Comparison of ENCODE assay signal across 23 mouse cellular contexts in genomic region chr17:35191723-35192122, GRCm38 (mm10). TPM values are rescaled to one million over a fixed set of nuclear protein-coding genes. Genes with fewer than 3 reads are reported as not detected.
A peak's percentile ranks its signal among the peaks of the same experiment; 100 is the strongest.
DNase-seq lines count a peak whose midpoint lies in the region; ATAC-seq and TF ChIP-seq lines count a peak whose summit lies in the region.
"Had no signal": no experiment of that assay in that cellular context is flagged by ENCODE, and none has a peak within 500 bp of the region (broad histone marks: within the 10 kb centered on the region; RNA-seq: fewer than 3 reads in every experiment).

No protein-coding gene starts in this region.

- H3K27me3 ChIP-seq in CH12.LX (replicated peaks) = no peaks in the 10 kb centered on the region
- H3K27me3 ChIP-seq in hindbrain, embryonic 16.5 days (replicated peaks; ENCODE audit: control insufficient read depth, insufficient read depth, low read length) = peaks cover 22% of the 10 kb centered on the region
- H3K27me3 ChIP-seq: Patski had no signal

- no peak for ATAC-seq in hindbrain, embryonic 16.5 days
- ATAC-seq: hindbrain, postnatal 0 days; midbrain, embryonic 13.5 days; Patski had no signal

- no peak overlapping the region for H3K9ac ChIP-seq in CH12.LX (ENCODE audit: insufficient read depth, low read depth)
- no peak overlapping the region for H3K9ac ChIP-seq in hindbrain, embryonic 16.5 days (ENCODE audit: low read depth, low read length)
- H3K9ac ChIP-seq: forebrain, embryonic 12.5 days; limb, embryonic 12.5 days; liver, embryonic 15.5 days; midbrain, embryonic 13.5 days; neural tube, embryonic 13.5 days had no signal

- H3K4me3 ChIP-seq in gastrocnemius, adult 2 months = no peak overlapping the region
- no peak overlapping the region for H3K4me3 ChIP-seq in lung, adult 2 months (replicated peaks; ENCODE audit: extremely low read depth, low read depth, low read length)
- no peak overlapping the region for H3K4me3 ChIP-seq in CH12.LX (replicated peaks in 1 of 3; ENCODE audit: low read depth in 2 of 3, low read length in 2 of 3, poor library complexity in 1 of 3)
- H3K4me3 ChIP-seq in bone marrow, adult 2 months (replicated peaks; ENCODE audit: control insufficient read depth, low read depth, low read length) = no peak overlapping the region
- no peak overlapping the region for H3K4me3 ChIP-seq in hindbrain, embryonic 16.5 days (ENCODE audit: low read length)
- H3K4me3 ChIP-seq: forebrain, embryonic 12.5 days; limb, embryonic 12.5 days; liver, embryonic 15.5 days; midbrain, embryonic 13.5 days; neural tube, embryonic 13.5 days had no signal

- H3K4me1 ChIP-seq in lung, adult 2 months (ENCODE audit: control insufficient read depth, insufficient read depth, low read length) = peaks cover 6% of the 10 kb centered on the region
- peaks cover 31 to 51% of the 10 kb centered on the region in 2 experiments for H3K4me1 ChIP-seq in CH12.LX (ENCODE audit: control insufficient read depth in 1 of 2, insufficient read depth in 2 of 2)
- H3K4me1 ChIP-seq in bone marrow, adult 2 months (ENCODE audit: control insufficient read depth, insufficient read depth, low read length) = peaks cover 13% of the 10 kb centered on the region; the same call in 1 of the 2 replicates
- H3K4me1 ChIP-seq in hindbrain, embryonic 16.5 days (ENCODE audit: control insufficient read depth, insufficient read depth, low read depth, low read length) = peaks cover 8% of the 10 kb centered on the region; the same call in 1 of the 2 replicates

- H3K4me2 ChIP-seq in CH12.LX (ENCODE audit: insufficient read depth, low read depth, poor library complexity, severe bottlenecking) = no peak overlapping the region
- no peak overlapping the region for H3K4me2 ChIP-seq in hindbrain, embryonic 16.5 days (ENCODE audit: low read length)
- H3K4me2 ChIP-seq: forebrain, embryonic 12.5 days; limb, embryonic 12.5 days; liver, embryonic 15.5 days; midbrain, embryonic 13.5 days; neural tube, embryonic 13.5 days had no signal

- no peaks in the 10 kb centered on the region; the same call in 1 of the 2 replicates for H3K79me2 ChIP-seq in CH12.LX (replicated peaks; ENCODE audit: control insufficient read depth, extremely low read depth, insufficient read depth, poor library complexity, severe bottlenecking)

- 76% methylated on average over 2 of the region's 2 CpGs for WGBS in lung, adult 2 months
- WGBS in bone marrow, adult 2 months = 55% methylated on average over 2 of the region's 2 CpGs
- 62% methylated on average over 2 of the region's 2 CpGs for WGBS in hindbrain, embryonic 16.5 days

- TF ChIP-seq CTCF in gastrocnemius, adult 2 months (IDR thresholded peaks at IDR 0.05) = 0 out of 2 replicates have a peak, but pooled peaks have one; percentile 5
- 0 out of 2 replicates have a peak, but pooled peaks have one; percentile 10 for TF ChIP-seq CTCF in lung, adult 2 months (IDR thresholded peaks at IDR 0.05; ENCODE audit: insufficient read depth, low read length)
- peak; percentile 9 to 27; a peak in 2 of 4 replicates for TF ChIP-seq CTCF in CH12.LX (conservative IDR thresholded peaks at IDR 0.05 in 1 of 2, IDR thresholded peaks at IDR 0.05 in 1 of 2; ENCODE audit: low read depth in 2 of 2, low read length in 2 of 2)
- peak; percentile 4; the same call in 1 of the 2 replicates for TF ChIP-seq CTCF in bone marrow, adult 2 months (IDR thresholded peaks at IDR 0.05; ENCODE audit: control insufficient read depth, insufficient read depth, low read length)

- H3K36me3 ChIP-seq in CH12.LX (replicated peaks in 1 of 2; ENCODE audit: control insufficient read depth in 1 of 2, insufficient read depth in 1 of 2, low read length in 1 of 2) = no peaks in the 10 kb centered on the region
- no peaks in the 10 kb centered on the region for H3K36me3 ChIP-seq in hindbrain, embryonic 16.5 days (ENCODE audit: control insufficient read depth, insufficient read depth, low read length)
- H3K36me3 ChIP-seq: forebrain, embryonic 12.5 days; limb, embryonic 12.5 days; liver, embryonic 15.5 days; midbrain, embryonic 13.5 days; neural tube, embryonic 13.5 days had no signal

- no peaks in the 10 kb centered on the region for H3K9me3 ChIP-seq in CH12.LX (replicated peaks; ENCODE audit: low read length)
- no peaks in the 10 kb centered on the region for H3K9me3 ChIP-seq in hindbrain, embryonic 16.5 days (ENCODE audit: control insufficient read depth, low read length)
- H3K9me3 ChIP-seq: forebrain, embryonic 12.5 days; limb, embryonic 12.5 days; liver, embryonic 15.5 days; midbrain, embryonic 13.5 days; neural tube, embryonic 13.5 days had no signal

- dilution Hi-C loops in CH12.LX (cut with MboI; ENCODE audit: extremely low pct_ligation_motif_present, extremely low pct_unique_long_range_greater_than_20kb, low sequenced_read_pairs) = no loop called here

- TF ChIP-seq RAD21 in CH12.LX (IDR thresholded peaks at IDR 0.05; ENCODE audit: low read depth, low read length) = no peak; the same call in none of the 2 replicates

- TF ChIP-seq POLR2A in lung, adult 2 months (IDR thresholded peaks at IDR 0.05; ENCODE audit: borderline replicate concordance, extremely low read depth, low read depth, low read length) = no peak
- TF ChIP-seq POLR2A in CH12.LX (IDR thresholded peaks at IDR 0.05; ENCODE audit: low read depth, low read length) = no peak
- no peak for TF ChIP-seq POLR2A in bone marrow, adult 2 months (IDR thresholded peaks at IDR 0.05; ENCODE audit: borderline replicate concordance, control insufficient read depth, low read depth, low read length)

- DNase-seq in gastrocnemius, adult 2 months = no peak
- DNase-seq in gastrocnemius, postnatal 25 days = no peak
- no peak for DNase-seq in lung, adult 2 months
- DNase-seq in lung, postnatal 4 days = no peak
- no peak for DNase-seq in CH12.LX (ENCODE audit: extremely low read depth)
- no peak for DNase-seq in left cerebral cortex, adult 18-20 months (ENCODE audit: low spot score in 2 of 2)
- DNase-seq: cerebellum, adult 9-10 months; gastrocnemius, postnatal 14 days; kidney, adult 2 months; kidney, postnatal 36 days; layer of hippocampus, adult 9-11 months had no signal

- in situ Hi-C loops in CH12.LX (cut with MboI; ENCODE audit: low pct_ligation_motif_present, low pct_unique_long_range_greater_than_20kb, low sequenced_read_pairs) = no loop called here

- TF ChIP-seq EP300 in CH12.LX (IDR thresholded peaks at IDR 0.05; ENCODE audit: low read length) = no peak

- H3K27ac ChIP-seq in gastrocnemius, adult 2 months = no peak overlapping the region
- no peak overlapping the region for H3K27ac ChIP-seq in CH12.LX (ENCODE audit: insufficient read depth, low read depth)
- peak overlapping the region; percentile 42; the same call in 1 of the 2 replicates for H3K27ac ChIP-seq in bone marrow, adult 2 months (ENCODE audit: control insufficient read depth, insufficient read depth, low read depth, low read length, poor library complexity)
- H3K27ac ChIP-seq in hindbrain, embryonic 16.5 days (ENCODE audit: low read depth, low read length) = no peak overlapping the region
- H3K27ac ChIP-seq: forebrain, embryonic 12.5 days; hindbrain, postnatal 0 days; limb, embryonic 12.5 days; liver, embryonic 15.5 days; midbrain, embryonic 13.5 days; neural tube, embryonic 13.5 days had no signal

- intact Hi-C loops in gastrocnemius, adult 2 months (cut with DNase I) = no loop called here

RNA-seq across cellular contexts. Expression of gene Ltb, which starts 2.5 kb away (rescaled TPM):
- total RNA-seq in gastrocnemius, adult 2 months (2021) = not detected
- total RNA-seq in gastrocnemius, postnatal 25 days (2021) = not detected
- polyA plus RNA-seq in lung, adult 2 months (2012; rRNA removed) = 28.1 and 29.9 TPM in 2 replicates
- total RNA-seq in CH12.LX (2012; rRNA removed) (120 and 150 TPM in 2 replicates), CH12.LX (2014; rRNA removed) (228 and 234 TPM in 2 replicates)
- 263 and 267 TPM in 2 replicates for polyA plus RNA-seq in CH12.LX (2012; ENCODE audit: insufficient read length, low read depth)
- 38.6 and 66.2 TPM in 2 replicates for polyA plus RNA-seq in bone marrow, adult 2 months (2011; ENCODE audit: insufficient read depth, insufficient read length, low replicate concordance, missing spikeins)
- under 1 TPM; 0.79 to 0.80 TPM for total RNA-seq in left cerebral cortex, adult 18-20 months (2021)
- 1.1 and 1.2 TPM in 2 replicates for polyA plus RNA-seq in hindbrain, embryonic 16.5 days (2015; fragmentation: Nextera tagmentation; extraction: Ambion mirVana)
- total RNA-seq: hindbrain, postnatal 0 days had no signal
- polyA plus RNA-seq: forebrain, embryonic 12.5 days; Patski had no signal

RNA-seq across cellular contexts. Expression of gene Lst1, which starts 3.5 kb away (rescaled TPM):
- 1 to 10 TPM in 1 of 2 experiments, under 1 TPM in 1; 0.67 to 1.2 TPM for total RNA-seq in gastrocnemius, adult 2 months (2021)
- total RNA-seq in gastrocnemius, postnatal 25 days (2021) = under 1 TPM in 1 of 2 experiments, not detected in 1; 0.78 TPM
- polyA plus RNA-seq in lung, adult 2 months (2012; rRNA removed) = 19.7 and 37.0 TPM in 2 replicates
- total RNA-seq in CH12.LX (2012; rRNA removed) = 6.0 and 8.4 TPM in 2 replicates
- total RNA-seq in CH12.LX (2014; rRNA removed) = 2.9 and 4.4 TPM in 2 replicates
- 8.5 and 9.0 TPM in 2 replicates for polyA plus RNA-seq in CH12.LX (2012; ENCODE audit: insufficient read length, low read depth)
- 50.4 and 139 TPM in 2 replicates for polyA plus RNA-seq in bone marrow, adult 2 months (2011; ENCODE audit: insufficient read depth, insufficient read length, low replicate concordance, missing spikeins)
- total RNA-seq in left cerebral cortex, adult 18-20 months (2021) = 1 to 10 TPM; 6.0 to 6.9 TPM
- polyA plus RNA-seq in hindbrain, embryonic 16.5 days (2015; fragmentation: Nextera tagmentation; extraction: Ambion mirVana) = 4.8 and 7.3 TPM in 2 replicates
- polyA plus RNA-seq: Patski had no signal

RNA-seq across cellular contexts. Expression of gene Tnf, which starts 10.1 kb away (rescaled TPM):
- not detected for total RNA-seq in gastrocnemius, adult 2 months (2021)
- under 1 TPM in 1 of 2 experiments, not detected in 1; 0.18 TPM for total RNA-seq in gastrocnemius, postnatal 25 days (2021)
- 2.1 and 2.5 TPM in 2 replicates for polyA plus RNA-seq in lung, adult 2 months (2012; rRNA removed)
- 18.8 and 28.0 TPM in 2 replicates for total RNA-seq in CH12.LX (2012; rRNA removed)
- 19.0 and 20.8 TPM in 2 replicates for total RNA-seq in CH12.LX (2014; rRNA removed)
- polyA plus RNA-seq in CH12.LX (2012; ENCODE audit: insufficient read length, low read depth) = 25.2 and 28.3 TPM in 2 replicates
- 3.2 and 7.4 TPM in 2 replicates for polyA plus RNA-seq in bone marrow, adult 2 months (2011; ENCODE audit: insufficient read depth, insufficient read length, low replicate concordance, missing spikeins)
- not detected for total RNA-seq in left cerebral cortex, adult 18-20 months (2021)
- not detected in 2 replicates for polyA plus RNA-seq in hindbrain, embryonic 16.5 days (2015; fragmentation: Nextera tagmentation; extraction: Ambion mirVana)
- polyA plus RNA-seq: embryonic facial prominence, embryonic 11.5 days; forebrain, embryonic 12.5 days; limb, embryonic 12.5 days; midbrain, embryonic 13.5 days; Patski had no signal

RNA-seq across cellular contexts. Expression of gene Lta, which starts 13.4 kb away (rescaled TPM):
- under 1 TPM in 1 of 2 experiments, not detected in 1; 0.41 TPM for total RNA-seq in gastrocnemius, adult 2 months (2021)
- under 1 TPM in 1 of 2 experiments, not detected in 1; 0.32 TPM for total RNA-seq in gastrocnemius, postnatal 25 days (2021)
- 1.0 and 1.1 TPM in 2 replicates for polyA plus RNA-seq in lung, adult 2 months (2012; rRNA removed)
- 8.9 and 13.4 TPM in 2 replicates for total RNA-seq in CH12.LX (2012; rRNA removed)
- total RNA-seq in CH12.LX (2014; rRNA removed) = 18.9 and 19.6 TPM in 2 replicates
- 50.4 and 53.0 TPM in 2 replicates for polyA plus RNA-seq in CH12.LX (2012; ENCODE audit: insufficient read length, low read depth)
- 3.5 and 4.4 TPM in 2 replicates for polyA plus RNA-seq in bone marrow, adult 2 months (2011; ENCODE audit: insufficient read depth, insufficient read length, low replicate concordance, missing spikeins)
- total RNA-seq in left cerebral cortex, adult 18-20 months (2021) = under 1 TPM; 0.23 to 0.60 TPM
- 0.37 and 0.80 TPM in 2 replicates for polyA plus RNA-seq in hindbrain, embryonic 16.5 days (2015; fragmentation: Nextera tagmentation; extraction: Ambion mirVana)
- total RNA-seq: hematopoietic stem cell, adult 5-6 weeks had no signal
- polyA plus RNA-seq: embryonic facial prominence, embryonic 11.5 days; forebrain, embryonic 12.5 days; limb, embryonic 12.5 days; macrophage had no signal

RNA-seq across cellular contexts. Expression of gene Aif1, which starts 15.9 kb away (rescaled TPM):
- total RNA-seq in gastrocnemius, adult 2 months (2021) = under 1 TPM in 1 of 2 experiments, not detected in 1; 0.75 TPM
- 1 to 10 TPM in 1 of 2 experiments, under 1 TPM in 1; 0.97 to 1.4 TPM for total RNA-seq in gastrocnemius, postnatal 25 days (2021)
- 1.4 and 1.6 TPM in 2 replicates for polyA plus RNA-seq in lung, adult 2 months (2012; rRNA removed)
- total RNA-seq in CH12.LX (2012; rRNA removed) (7.0 and 14.7 TPM in 2 replicates), CH12.LX (2014; rRNA removed) (14.1 and 15.5 TPM in 2 replicates)
- 14.7 and 19.7 TPM in 2 replicates for polyA plus RNA-seq in CH12.LX (2012; ENCODE audit: insufficient read length, low read depth)
- polyA plus RNA-seq in bone marrow, adult 2 months (2011; ENCODE audit: insufficient read depth, insufficient read length, low replicate concordance, missing spikeins) = 48.9 and 51.7 TPM in 2 replicates
- total RNA-seq in left cerebral cortex, adult 18-20 months (2021) = 10 to 100 TPM in 1 of 2 experiments, 1 to 10 TPM in 1; 8.6 to 11.6 TPM
- 5.6 and 10.1 TPM in 2 replicates for polyA plus RNA-seq in hindbrain, embryonic 16.5 days (2015; fragmentation: Nextera tagmentation; extraction: Ambion mirVana)
- total RNA-seq: hematopoietic stem cell, adult 5-6 weeks had no signal

Comparison
In these comparisons a context has a peak if more than half of its experiments do, and no peak if none do; other contexts are left out.
1. RNA of gene Ltb, which starts 2.5 kb away (total RNA-seq): 120 to 234 TPM in CH12.LX; 0.79 to 0.80 TPM in left cerebral cortex, adult 18-20 months, not detected in gastrocnemius, adult 2 months and not detected in gastrocnemius, postnatal 25 days; every median in the first group is over 10 times any median in the second.
2. RNA of gene Tnf, which starts 10.1 kb away (total RNA-seq): 18.8 to 28.0 TPM in CH12.LX; 0.18 TPM in gastrocnemius, postnatal 25 days, not detected in gastrocnemius, adult 2 months and not detected in left cerebral cortex, adult 18-20 months; every median in the first group is over 10 times any median in the second.
3. Peak in every context shown above with its lines, with median percentiles within 50 percentile points of each other: CTCF ChIP-seq.